ENCODE assay signal across 8 mouse cellular contexts in the genomic region with DNA sequence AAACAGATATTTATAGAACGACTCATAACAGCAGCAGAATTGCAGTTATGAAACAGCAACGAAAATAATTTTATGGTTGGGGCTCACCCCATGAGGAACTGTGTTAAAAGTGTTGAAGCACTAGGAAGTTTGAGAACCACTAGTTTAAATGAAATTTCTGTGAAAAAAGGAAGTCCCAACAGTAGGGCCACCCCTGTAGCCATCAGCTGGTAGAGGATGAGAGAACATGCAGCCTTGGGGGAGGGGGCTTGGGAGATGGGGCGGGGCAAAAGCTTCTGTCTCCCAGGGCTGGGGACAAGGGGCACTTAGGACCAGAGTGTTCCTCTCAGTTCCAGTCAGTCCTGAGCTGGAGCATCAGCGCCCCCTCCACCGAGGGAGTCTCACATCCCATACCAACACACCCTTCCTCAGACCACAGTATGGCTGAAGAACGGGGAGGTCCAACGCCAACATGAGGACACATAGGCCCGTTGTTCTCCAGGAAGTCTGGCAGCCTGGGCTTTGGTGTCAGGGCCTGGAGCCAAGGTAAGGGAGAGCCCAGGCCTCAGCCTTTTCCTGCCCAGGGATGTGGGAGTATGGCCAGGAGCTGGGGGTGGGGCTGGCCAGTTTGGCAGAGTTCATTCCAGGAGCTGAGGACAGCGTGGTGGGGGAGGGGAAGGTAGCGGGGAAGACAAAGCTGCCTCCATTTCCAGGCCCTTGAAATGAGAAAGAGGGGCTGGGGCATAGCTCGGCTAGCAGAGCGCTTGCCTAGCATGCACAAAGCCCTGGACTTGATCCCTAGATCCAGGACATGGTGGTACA. TPM values are rescaled to one million over a fixed set of nuclear protein-coding genes. Genes with fewer than 3 reads are reported as not detected.
DNase-seq lines count a peak whose midpoint lies in the region; ATAC-seq and TF ChIP-seq lines count a peak whose summit lies in the region.

No protein-coding gene starts in this region.

- no peaks in the 10 kb centered on the region for H3K9me3 ChIP-seq in ES-E14 (ENCODE audit: control insufficient read depth, insufficient read depth, low read depth, low read length)
- H3K9me3 ChIP-seq in forebrain, embryonic 16.5 days (ENCODE audit: control insufficient read depth, low read length): no peaks in the 10 kb centered on the region

- WGBS in forebrain, embryonic 16.5 days: 33% methylated on average over 12 of the region's 12 CpGs
- WGBS in lung, adult 2 months: 23% methylated on average over 12 of the region's 12 CpGs

- H3K4me3 ChIP-seq in ES-E14 (ENCODE audit: insufficient read depth in 1 of 2, low read depth in 1 of 2, low read length in 2 of 2, poor library complexity in 1 of 2, severe bottlenecking in 1 of 2): peak overlapping the region; percentile 26 to 40; a peak in 2 of 4 replicates
- no peak overlapping the region for H3K4me3 ChIP-seq in forebrain, embryonic 16.5 days (replicated peaks; ENCODE audit: low read length)
- peak overlapping the region; percentile 10 for H3K4me3 ChIP-seq in lung, adult 2 months (replicated peaks; ENCODE audit: extremely low read depth, low read depth, low read length)

- H3K9ac ChIP-seq in ES-E14 (ENCODE audit: insufficient read depth, low read depth, low read length, poor library complexity, severe bottlenecking): peak overlapping the region; percentile 55
- H3K9ac ChIP-seq in forebrain, embryonic 16.5 days (replicated peaks; ENCODE audit: low read depth, low read length): no peak overlapping the region; the same call in 1 of the 2 replicates

- peaks cover 7 to 39% of the 10 kb centered on the region in 2 experiments for H3K4me1 ChIP-seq in ES-E14 (ENCODE audit: control insufficient read depth in 2 of 2, insufficient read depth in 2 of 2, low read length in 2 of 2, poor library complexity in 1 of 2)
- H3K4me1 ChIP-seq in forebrain, embryonic 16.5 days (replicated peaks; ENCODE audit: control insufficient read depth, insufficient read depth, low read length): peaks cover 7% of the 10 kb centered on the region
- peaks cover 23% of the 10 kb centered on the region for H3K4me1 ChIP-seq in lung, adult 2 months (ENCODE audit: control insufficient read depth, insufficient read depth, low read length)

- peaks cover 40% of the 10 kb centered on the region for H3K36me3 ChIP-seq in ES-E14 (ENCODE audit: control insufficient read depth, insufficient read depth, low read length, poor library complexity, severe bottlenecking)
- peaks cover 8% of the 10 kb centered on the region; the same call in 1 of the 2 replicates for H3K36me3 ChIP-seq in forebrain, embryonic 16.5 days (ENCODE audit: control insufficient read depth, insufficient read depth)

- TF ChIP-seq POLR2A in brain, embryonic 14.5 days (IDR thresholded peaks at IDR 0.05; ENCODE audit: borderline replicate concordance, extremely low read depth, insufficient read depth, insufficient read length, poor library complexity, severe bottlenecking): no peak
- TF ChIP-seq POLR2A in lung, adult 2 months (IDR thresholded peaks at IDR 0.05; ENCODE audit: borderline replicate concordance, extremely low read depth, low read depth, low read length): peak; percentile 27; the same call in 1 of the 2 replicates

- DNase-seq in ES-E14 (ENCODE audit: low read depth, low spot score): no peak
- peak; percentile 83 for DNase-seq in brain, embryonic 14.5 days (ENCODE audit: low read depth)
- DNase-seq in heart, postnatal 25 days (ENCODE audit: low spot score): peak; percentile 88
- DNase-seq in kidney, postnatal 4 days: peak; percentile 82 to 89
- peak; percentile 73 for DNase-seq in lung, adult 2 months
- DNase-seq in ovary, adult 18-20 months (ENCODE audit: low spot score): peak; percentile 80

- H3K4me2 ChIP-seq in forebrain, embryonic 16.5 days (ENCODE audit: low read length): no peak overlapping the region

- no peaks in the 10 kb centered on the region for H3K27me3 ChIP-seq in forebrain, embryonic 16.5 days (replicated peaks; ENCODE audit: control insufficient read depth, insufficient read depth, low read length)

- peak; percentile 24 for ATAC-seq in forebrain, embryonic 16.5 days
- ATAC-seq in megakaryocyte-erythroid progenitor cell, adult 5-6 weeks (replicated peaks; ENCODE audit: low FRiP score, low TSS enrichment, poor library complexity, severe bottlenecking): no peak

- intact Hi-C loops in heart, postnatal 25 days (cut with DNase I): no loop called here

- in situ Hi-C loops in ES-E14 (cut with MboI; ENCODE audit: low sequenced_read_pairs in 2 of 2, unreplicated experiment in 2 of 2): no loop called here

- TF ChIP-seq CTCF in brain, embryonic 14.5 days (IDR thresholded peaks at IDR 0.05; ENCODE audit: borderline replicate concordance, extremely low read depth, insufficient read depth, insufficient read length): no peak
- no peak for TF ChIP-seq CTCF in lung, adult 2 months (IDR thresholded peaks at IDR 0.05; ENCODE audit: insufficient read depth, low read length)

- H3K27ac ChIP-seq in ES-E14 (ENCODE audit: insufficient read depth, low read depth, low read length, poor library complexity, severe bottlenecking): peak overlapping the region; percentile 58
- peak overlapping the region; percentile 57 for H3K27ac ChIP-seq in forebrain, embryonic 16.5 days (ENCODE audit: low read length)

TF ChIP-seq in ES-E14, 5 proteins besides CTCF, POLR2A, EP300 and RAD21:
- TF ChIP-seq ZNF384 (IDR thresholded peaks at IDR 0.05; ENCODE audit: low read depth, low read length): no peak
- peak; percentile 17; the same call in 1 of the 2 replicates for TF ChIP-seq CHD2 (IDR thresholded peaks at IDR 0.05; ENCODE audit: low read depth, low read length)
TF ChIP-seq in ES-E14: peak in this region for 1.

RNA-seq across cellular contexts. Expression of gene Hsp90ab1, which starts 11.2 kb away (rescaled TPM):
- total RNA-seq in ES-E14 (2012; rRNA removed): 1,660 and 1,758 TPM in 2 replicates
- 677 and 1,066 TPM in 2 replicates for polyA plus RNA-seq in brain, embryonic 14.5 days (2012; rRNA removed)
- polyA plus RNA-seq in forebrain, embryonic 16.5 days (2015; fragmentation: Nextera tagmentation; extraction: Ambion mirVana): 1,528 and 1,563 TPM in 2 replicates
- 1,000 to 10,000 TPM; 1,042 to 1,257 TPM for total RNA-seq in heart, postnatal 25 days (2021)
- polyA plus RNA-seq in lung, adult 2 months (2012; rRNA removed): 212 and 340 TPM in 2 replicates
- 1,847 and 1,911 TPM in 2 replicates for total RNA-seq in megakaryocyte-erythroid progenitor cell, adult 5-6 weeks (2014; fragmentation: Nextera tagmentation)
- total RNA-seq in megakaryocyte-erythroid progenitor cell, adult 5-6 weeks (2017): 2,660 and 3,319 TPM in 2 replicates

RNA-seq across cellular contexts. Expression of gene Slc29a1, which starts 15.1 kb away (rescaled TPM):
- total RNA-seq in ES-E14 (2012; rRNA removed): 321 and 677 TPM in 2 replicates
- polyA plus RNA-seq in brain, embryonic 14.5 days (2012; rRNA removed): 43.6 and 60.9 TPM in 2 replicates
- polyA plus RNA-seq in forebrain, embryonic 16.5 days (2015; fragmentation: Nextera tagmentation; extraction: Ambion mirVana): 79.7 and 85.1 TPM in 2 replicates
- total RNA-seq in heart, postnatal 25 days (2021): 10 to 100 TPM; 77.9 to 78.4 TPM
- 185 and 186 TPM in 2 replicates for polyA plus RNA-seq in lung, adult 2 months (2012; rRNA removed)
- 166 and 176 TPM in 2 replicates for total RNA-seq in megakaryocyte-erythroid progenitor cell, adult 5-6 weeks (2014; fragmentation: Nextera tagmentation)
- total RNA-seq in megakaryocyte-erythroid progenitor cell, adult 5-6 weeks (2017): 89.2 and 171 TPM in 2 replicates

RNA-seq across cellular contexts. Expression of gene Mymx, which starts 17.6 kb away (rescaled TPM):
- total RNA-seq in ES-E14 (2012; rRNA removed): 66.0 and 95.3 TPM in 2 replicates
- 0.42 and 0.92 TPM in 2 replicates for polyA plus RNA-seq in brain, embryonic 14.5 days (2012; rRNA removed)
- polyA plus RNA-seq in forebrain, embryonic 16.5 days (2015; fragmentation: Nextera tagmentation; extraction: Ambion mirVana): not detected in 2 replicates
- not detected for total RNA-seq in heart, postnatal 25 days (2021)
- not detected in 2 replicates for polyA plus RNA-seq in lung, adult 2 months (2012; rRNA removed)
- total RNA-seq in megakaryocyte-erythroid progenitor cell, adult 5-6 weeks (2014; fragmentation: Nextera tagmentation): not detected in 2 replicates
- total RNA-seq in megakaryocyte-erythroid progenitor cell, adult 5-6 weeks (2017): not detected in 2 replicates

RNA-seq across cellular contexts. Expression of gene Slc35b2, which starts 20.6 kb away (rescaled TPM):
- total RNA-seq in ES-E14 (2012; rRNA removed): 96.7 and 98.7 TPM in 2 replicates
- 79.5 and 89.1 TPM in 2 replicates for polyA plus RNA-seq in brain, embryonic 14.5 days (2012; rRNA removed)
- 91.5 and 93.3 TPM in 2 replicates for polyA plus RNA-seq in forebrain, embryonic 16.5 days (2015; fragmentation: Nextera tagmentation; extraction: Ambion mirVana)
- 10 to 100 TPM; 23.7 to 24.3 TPM for total RNA-seq in heart, postnatal 25 days (2021)
- polyA plus RNA-seq in lung, adult 2 months (2012; rRNA removed): 89.9 and 102 TPM in 2 replicates
- 46.9 and 74.5 TPM in 2 replicates for total RNA-seq in megakaryocyte-erythroid progenitor cell, adult 5-6 weeks (2014; fragmentation: Nextera tagmentation)
- 27.7 and 60.3 TPM in 2 replicates for total RNA-seq in megakaryocyte-erythroid progenitor cell, adult 5-6 weeks (2017)

RNA-seq across cellular contexts. Expression of gene Nfkbie, which starts 28.8 kb away (rescaled TPM):
- 2.1 and 2.2 TPM in 2 replicates for total RNA-seq in ES-E14 (2012; rRNA removed)
- 2.8 and 3.4 TPM in 2 replicates for polyA plus RNA-seq in brain, embryonic 14.5 days (2012; rRNA removed)
- polyA plus RNA-seq in forebrain, embryonic 16.5 days (2015; fragmentation: Nextera tagmentation; extraction: Ambion mirVana): 3.9 and 5.0 TPM in 2 replicates
- total RNA-seq in heart, postnatal 25 days (2021): 1 to 10 TPM; 1.3 to 1.4 TPM
- 7.2 and 7.8 TPM in 2 replicates for polyA plus RNA-seq in lung, adult 2 months (2012; rRNA removed)
- 4.2 and 6.0 TPM in 2 replicates for total RNA-seq in megakaryocyte-erythroid progenitor cell, adult 5-6 weeks (2014; fragmentation: Nextera tagmentation)
- 3.2 and 3.9 TPM in 2 replicates for total RNA-seq in megakaryocyte-erythroid progenitor cell, adult 5-6 weeks (2017)

Comparison
In these comparisons a context has a peak if more than half of its experiments do, and no peak if none do; other contexts are left out.
1. RNA of gene Mymx, which starts 17.6 kb away (total RNA-seq): 66.0 to 95.3 TPM in ES-E14; not detected in heart, postnatal 25 days and not detected in megakaryocyte-erythroid progenitor cell, adult 5-6 weeks; every median in the first group is over 10 times any median in the second.